ENCODE assay signal across 7 mouse cellular contexts in the genomic region with DNA sequence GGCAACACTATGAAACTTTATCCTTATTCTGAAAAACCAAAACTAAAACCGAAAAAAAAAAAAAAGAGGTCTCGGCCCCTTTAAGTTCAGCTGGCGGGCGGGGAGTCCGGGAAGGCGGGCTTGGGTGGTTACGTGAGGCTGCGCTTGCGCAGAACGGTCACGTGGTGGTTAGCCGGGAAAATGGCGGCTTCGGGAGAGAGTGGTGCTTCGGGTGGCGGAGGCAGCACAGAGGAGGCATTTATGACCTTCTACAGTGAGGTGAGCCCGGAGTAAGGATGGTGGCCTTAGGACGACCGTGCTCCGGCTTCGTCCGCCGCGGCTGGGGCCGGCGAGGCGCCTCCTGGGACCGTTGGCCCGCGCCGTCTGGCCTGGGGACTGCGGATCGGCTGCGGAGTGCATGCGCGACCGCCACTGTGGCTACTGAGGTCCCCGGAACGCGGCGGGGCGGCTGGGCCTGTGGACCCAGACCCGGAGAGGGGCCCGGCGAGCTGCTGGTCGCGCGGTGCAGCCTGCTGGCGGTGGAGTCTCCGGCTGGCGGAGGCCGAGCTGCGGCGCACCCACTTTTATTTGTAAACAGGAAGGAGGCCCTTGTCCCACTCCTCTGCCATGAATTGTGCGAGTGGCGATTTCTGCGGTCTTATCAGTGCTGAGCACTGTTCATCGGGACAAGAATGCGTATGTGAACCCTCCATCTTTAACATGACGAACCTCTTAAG. TPM values are rescaled to one million over a fixed set of nuclear protein-coding genes. Genes with fewer than 3 reads are reported as not detected.
DNase-seq lines count a peak whose midpoint lies in the region; ATAC-seq and TF ChIP-seq lines count a peak whose summit lies in the region.

TSS of gene Dnajc8 (plus strand) at position 145 of the 716 bp plus-strand sequence.

- H3K4me3 ChIP-seq in intestine, postnatal 0 days (ENCODE audit: low read depth, low read length) = peak within 1 kb of the TSS; percentile 100
- peak within 1 kb of the TSS; percentile 100 for H3K4me3 ChIP-seq in midbrain, embryonic 12.5 days
- peak within 1 kb of the TSS; percentile 98 for H3K4me3 ChIP-seq in small intestine, adult 2 months (ENCODE audit: low read depth, low read length)

- peak within 1 kb of the TSS; percentile 79 for H3K4me2 ChIP-seq in intestine, postnatal 0 days (replicated peaks; ENCODE audit: low read depth)
- H3K4me2 ChIP-seq in midbrain, embryonic 12.5 days (replicated peaks) = peak within 1 kb of the TSS; percentile 92

- H3K4me1 ChIP-seq in intestine, postnatal 0 days (replicated peaks; ENCODE audit: control insufficient read depth, insufficient read depth, low read length) = peaks cover 4% of the 10 kb centered on the region
- H3K4me1 ChIP-seq in midbrain, embryonic 12.5 days = peaks cover 35% of the 10 kb centered on the region
- peaks cover 4% of the 10 kb centered on the region; the same call in 1 of the 2 replicates for H3K4me1 ChIP-seq in small intestine, adult 2 months (ENCODE audit: control insufficient read depth, insufficient read depth, insufficient read length, low read length)

- H3K36me3 ChIP-seq in intestine, postnatal 0 days (ENCODE audit: control insufficient read depth, insufficient read depth) = peaks cover 26% of the 10 kb centered on the region; the same call in 1 of the 2 replicates
- H3K36me3 ChIP-seq in midbrain, embryonic 12.5 days = peaks cover 29% of the 10 kb centered on the region
- H3K36me3 ChIP-seq in small intestine, adult 2 months (ENCODE audit: control insufficient read depth, insufficient read depth, low read length) = peaks cover 20% of the 10 kb centered on the region

- ATAC-seq in intestine, postnatal 0 days = peak; percentile 65
- peak; percentile 71 for ATAC-seq in midbrain, embryonic 12.5 days (ENCODE audit: low FRiP score, low read depth)

- peak within 1 kb of the TSS; percentile 98 for H3K9ac ChIP-seq in intestine, postnatal 0 days (ENCODE audit: low read depth, low read length)
- peak within 1 kb of the TSS; percentile 97 for H3K9ac ChIP-seq in midbrain, embryonic 12.5 days (replicated peaks)

- intact Hi-C loops in left cerebral cortex, postnatal 4 days (cut with DNase I) = no loop called here

- TF ChIP-seq CTCF in intestine, postnatal 0 days (IDR thresholded peaks at IDR 0.05; ENCODE audit: low read depth) = no peak
- no peak for TF ChIP-seq CTCF in small intestine, adult 2 months (IDR thresholded peaks at IDR 0.05; ENCODE audit: extremely low read depth, insufficient read length, insufficient replicate concordance, low read depth, low read length)

- H3K27ac ChIP-seq in intestine, postnatal 0 days (ENCODE audit: low read depth, low read length) = peak within 1 kb of the TSS; percentile 92
- peak within 1 kb of the TSS; percentile 82 for H3K27ac ChIP-seq in midbrain, embryonic 12.5 days (replicated peaks)
- peak within 1 kb of the TSS; percentile 73 for H3K27ac ChIP-seq in small intestine, adult 2 months (ENCODE audit: insufficient read depth, low read depth, low read length)

- under 1% methylated on average over 60 of the region's 60 CpGs for WGBS in intestine, postnatal 0 days
- under 1% methylated on average over 60 of the region's 60 CpGs for WGBS in midbrain, embryonic 12.5 days
- WGBS in small intestine, adult 2 months = under 1% methylated on average over 60 of the region's 60 CpGs

- H3K27me3 ChIP-seq in intestine, postnatal 0 days (replicated peaks; ENCODE audit: control insufficient read depth, insufficient read depth, low read length) = no peaks in the 10 kb centered on the region
- H3K27me3 ChIP-seq in midbrain, embryonic 12.5 days = no peaks in the 10 kb centered on the region
- no peaks in the 10 kb centered on the region for H3K27me3 ChIP-seq in small intestine, adult 2 months (ENCODE audit: control insufficient read depth, insufficient read depth, low read length)

- DNase-seq in adrenal gland, adult 8-10 months = peak; percentile 91
- DNase-seq in embryo, embryonic 9.5 days (ENCODE audit: extremely low spot score) = peak; percentile 89
- DNase-seq in gonadal fat pad, adult 2 months (ENCODE audit: low read depth) = no peak
- peak; percentile 96 for DNase-seq in left cerebral cortex, postnatal 4 days

- TF ChIP-seq POLR2A in small intestine, adult 2 months (IDR thresholded peaks at IDR 0.05; ENCODE audit: low read depth, low read length) = peak; percentile 70; the same call in 1 of the 2 replicates

- H3K9me3 ChIP-seq in intestine, postnatal 0 days (ENCODE audit: control insufficient read depth) = no peaks in the 10 kb centered on the region
- no peaks in the 10 kb centered on the region for H3K9me3 ChIP-seq in midbrain, embryonic 12.5 days

RNA-seq across cellular contexts. Expression of gene Dnajc8, which starts in this region (rescaled TPM):
- total RNA-seq in adrenal gland, adult 8-10 months (2022) = 100 to 1,000 TPM in 2 of 4 experiments, 10 to 100 TPM in 2; 92.6 to 121 (median 106) TPM
- 30.5 and 33.1 TPM in 2 replicates for polyA plus RNA-seq in gonadal fat pad, adult 2 months (2012; rRNA removed)
- polyA plus RNA-seq in intestine, postnatal 0 days (2015; fragmentation: Nextera tagmentation; extraction: Ambion mirVana) = 119 and 120 TPM in 2 replicates
- 10 to 100 TPM; 83.6 to 83.7 TPM for total RNA-seq in left cerebral cortex, postnatal 4 days (2021)
- 176 and 189 TPM in 2 replicates for polyA plus RNA-seq in midbrain, embryonic 12.5 days (2016; fragmentation: Nextera tagmentation; extraction: Ambion mirVana)
- 5.0 and 9.0 TPM in 2 replicates for polyA plus RNA-seq in small intestine, adult 2 months (2012; rRNA removed)
